Mouse (Mus musculus): Measurements from ENCODE around the gene Syt16. TPM values are rescaled to one million over a fixed set of nuclear protein-coding genes. Genes with fewer than 3 reads are reported as not detected.

The Syt16 gene
- total RNA-seq, 1 experiment, result 0.22 TPM

GRCm38 (mm10) chr12:73989594-73989993 lies 7.9 kb upstream of the Syt16 start:
- no peak overlapping the region for H3K4me3 ChIP-seq (ENCODE audit: insufficient read depth in 1 of 2, low read depth in 1 of 2, low read length in 2 of 2, poor library complexity in 1 of 2, severe bottlenecking in 1 of 2)
- DNase-seq (ENCODE audit: low read depth, low spot score), result no peak
- H3K27ac ChIP-seq (ENCODE audit: insufficient read depth, low read depth, low read length, poor library complexity, severe bottlenecking), result no peak overlapping the region
- no peak overlapping the region for H3K9ac ChIP-seq (ENCODE audit: insufficient read depth, low read depth, low read length, poor library complexity, severe bottlenecking)
- in situ Hi-C loops (cut with MboI; ENCODE audit: low sequenced_read_pairs in 2 of 2, unreplicated experiment in 2 of 2), result no loop called here
- H3K9me3 ChIP-seq (ENCODE audit: control insufficient read depth, insufficient read depth, low read depth, low read length), result no peaks in the 10 kb centered on the region
- H3K36me3 ChIP-seq (ENCODE audit: control insufficient read depth, insufficient read depth, low read length, poor library complexity, severe bottlenecking), result peaks cover 9% of the 10 kb centered on the region
- H3K4me1 ChIP-seq (ENCODE audit: control insufficient read depth in 2 of 2, insufficient read depth in 2 of 2, low read length in 2 of 2, poor library complexity in 1 of 2), result no peaks in the 10 kb centered on the region
- no peak for TF ChIP-seq MAFK (IDR thresholded peaks at IDR 0.05; ENCODE audit: insufficient read depth, low read depth, low read length)
- TF ChIP-seq HCFC1 (IDR thresholded peaks at IDR 0.05; ENCODE audit: borderline replicate concordance, insufficient read depth, low read length), result no peak
- no peak for TF ChIP-seq ZC3H11A (IDR thresholded peaks at IDR 0.05; ENCODE audit: borderline replicate concordance, low read depth, low read length)
- TF ChIP-seq ZNF384 (IDR thresholded peaks at IDR 0.05; ENCODE audit: low read depth, low read length), result no peak
- no peak for TF ChIP-seq CHD2 (IDR thresholded peaks at IDR 0.05; ENCODE audit: low read depth, low read length)

GRCm38 (mm10) chr12:73996906-73997296 lies 560 bp upstream of the Syt16 start:
- TF ChIP-seq CHD2 (IDR thresholded peaks at IDR 0.05; ENCODE audit: low read depth, low read length) (no peak), MAFK (IDR thresholded peaks at IDR 0.05; ENCODE audit: insufficient read depth, low read depth, low read length) (no peak), HCFC1 (IDR thresholded peaks at IDR 0.05; ENCODE audit: borderline replicate concordance, insufficient read depth, low read length) (no peak), ZC3H11A (IDR thresholded peaks at IDR 0.05; ENCODE audit: borderline replicate concordance, low read depth, low read length) (no peak), ZNF384 (IDR thresholded peaks at IDR 0.05; ENCODE audit: low read depth, low read length) (no peak)
- in situ Hi-C loops (cut with MboI; ENCODE audit: low sequenced_read_pairs in 2 of 2, unreplicated experiment in 2 of 2), result no loop called here
- Histone ChIP-seq H3K9ac (ENCODE audit: insufficient read depth, low read depth, low read length, poor library complexity, severe bottlenecking) (no peak overlapping the region), H3K4me3 (ENCODE audit: insufficient read depth in 1 of 2, low read depth in 1 of 2, low read length in 2 of 2, poor library complexity in 1 of 2, severe bottlenecking in 1 of 2) (peak overlapping the region in 1 of 2 experiments; percentile 47; a peak in 1 of 4 replicates), H3K4me1 (ENCODE audit: control insufficient read depth in 2 of 2, insufficient read depth in 2 of 2, low read length in 2 of 2, poor library complexity in 1 of 2) (no peaks in the 10 kb centered on the region), H3K9me3 (ENCODE audit: control insufficient read depth, insufficient read depth, low read depth, low read length) (no peaks in the 10 kb centered on the region), H3K27ac (ENCODE audit: insufficient read depth, low read depth, low read length, poor library complexity, severe bottlenecking) (no peak overlapping the region), H3K36me3 (ENCODE audit: control insufficient read depth, insufficient read depth, low read length, poor library complexity, severe bottlenecking) (no peaks in the 10 kb centered on the region)
- no peak for DNase-seq (ENCODE audit: low read depth, low spot score)

GRCm38 (mm10) chr12:73998128-73998456 lies 631 bp downstream of the Syt16 start:
- Histone ChIP-seq H3K27ac (ENCODE audit: insufficient read depth, low read depth, low read length, poor library complexity, severe bottlenecking) (no peak overlapping the region), H3K4me3 (ENCODE audit: insufficient read depth in 1 of 2, low read depth in 1 of 2, low read length in 2 of 2, poor library complexity in 1 of 2, severe bottlenecking in 1 of 2) (peak overlapping the region; percentile 67 to 70; a peak in 3 of 4 replicates), H3K4me1 (ENCODE audit: control insufficient read depth in 2 of 2, insufficient read depth in 2 of 2, low read length in 2 of 2, poor library complexity in 1 of 2) (no peaks in the 10 kb centered on the region), H3K36me3 (ENCODE audit: control insufficient read depth, insufficient read depth, low read length, poor library complexity, severe bottlenecking) (no peaks in the 10 kb centered on the region), H3K9ac (ENCODE audit: insufficient read depth, low read depth, low read length, poor library complexity, severe bottlenecking) (no peak overlapping the region), H3K9me3 (ENCODE audit: control insufficient read depth, insufficient read depth, low read depth, low read length) (no peaks in the 10 kb centered on the region)
- DNase-seq (ENCODE audit: low read depth, low spot score), result no peak
- in situ Hi-C loops (cut with MboI; ENCODE audit: low sequenced_read_pairs in 2 of 2, unreplicated experiment in 2 of 2), result no loop called here
- TF ChIP-seq CHD2 (IDR thresholded peaks at IDR 0.05; ENCODE audit: low read depth, low read length) (no peak), MAFK (IDR thresholded peaks at IDR 0.05; ENCODE audit: insufficient read depth, low read depth, low read length) (no peak), ZNF384 (IDR thresholded peaks at IDR 0.05; ENCODE audit: low read depth, low read length) (no peak), ZC3H11A (IDR thresholded peaks at IDR 0.05; ENCODE audit: borderline replicate concordance, low read depth, low read length) (no peak), HCFC1 (IDR thresholded peaks at IDR 0.05; ENCODE audit: borderline replicate concordance, insufficient read depth, low read length) (no peak)

- Histone ChIP-seq H3K4me1 (ENCODE audit: control insufficient read depth in 2 of 2, insufficient read depth in 2 of 2, low read length in 2 of 2, poor library complexity in 1 of 2) (no peaks in the 10 kb centered on the region), H3K9ac (ENCODE audit: insufficient read depth, low read depth, low read length, poor library complexity, severe bottlenecking) (no peak overlapping the region), H3K9me3 (ENCODE audit: control insufficient read depth, insufficient read depth, low read depth, low read length) (no peaks in the 10 kb centered on the region), H3K36me3 (ENCODE audit: control insufficient read depth, insufficient read depth, low read length, poor library complexity, severe bottlenecking) (no peaks in the 10 kb centered on the region), H3K4me3 (ENCODE audit: insufficient read depth in 1 of 2, low read depth in 1 of 2, low read length in 2 of 2, poor library complexity in 1 of 2, severe bottlenecking in 1 of 2) (no peak overlapping the region), H3K27ac (ENCODE audit: insufficient read depth, low read depth, low read length, poor library complexity, severe bottlenecking) (no peak overlapping the region)
- no peak for DNase-seq (ENCODE audit: low read depth, low spot score)
- no peak for TF ChIP-seq ZC3H11A (IDR thresholded peaks at IDR 0.05; ENCODE audit: borderline replicate concordance, low read depth, low read length)
- no peak for TF ChIP-seq MAFK (IDR thresholded peaks at IDR 0.05; ENCODE audit: insufficient read depth, low read depth, low read length)
- no peak for TF ChIP-seq ZNF384 (IDR thresholded peaks at IDR 0.05; ENCODE audit: low read depth, low read length)
- no peak for TF ChIP-seq HCFC1 (IDR thresholded peaks at IDR 0.05; ENCODE audit: borderline replicate concordance, insufficient read depth, low read length)
- no peak for TF ChIP-seq CHD2 (IDR thresholded peaks at IDR 0.05; ENCODE audit: low read depth, low read length)
- in situ Hi-C loops (cut with MboI; ENCODE audit: low sequenced_read_pairs in 2 of 2, unreplicated experiment in 2 of 2), result loop anchor here (10.0 kb wide), 1 partner anchor 298 kb away; no protein-coding TSS in a partner anchor
These were observed 5.0 kb downstream of the Syt16 start for GRCm38 (mm10) chr12:74002449-74002848.

GRCm38 (mm10) chr12:74009448-74009911 lies 12.0 kb downstream of the Syt16 start:
- Histone ChIP-seq H3K9me3 (ENCODE audit: control insufficient read depth, insufficient read depth, low read depth, low read length) (no peaks in the 10 kb centered on the region), H3K9ac (ENCODE audit: insufficient read depth, low read depth, low read length, poor library complexity, severe bottlenecking) (no peak overlapping the region), H3K36me3 (ENCODE audit: control insufficient read depth, insufficient read depth, low read length, poor library complexity, severe bottlenecking) (no peaks in the 10 kb centered on the region), H3K4me1 (ENCODE audit: control insufficient read depth in 2 of 2, insufficient read depth in 2 of 2, low read length in 2 of 2, poor library complexity in 1 of 2) (no peaks in the 10 kb centered on the region), H3K4me3 (ENCODE audit: insufficient read depth in 1 of 2, low read depth in 1 of 2, low read length in 2 of 2, poor library complexity in 1 of 2, severe bottlenecking in 1 of 2) (no peak overlapping the region), H3K27ac (ENCODE audit: insufficient read depth, low read depth, low read length, poor library complexity, severe bottlenecking) (no peak overlapping the region)
- TF ChIP-seq ZNF384 (IDR thresholded peaks at IDR 0.05; ENCODE audit: low read depth, low read length), result no peak
- no peak for TF ChIP-seq HCFC1 (IDR thresholded peaks at IDR 0.05; ENCODE audit: borderline replicate concordance, insufficient read depth, low read length)
- TF ChIP-seq ZC3H11A (IDR thresholded peaks at IDR 0.05; ENCODE audit: borderline replicate concordance, low read depth, low read length), result peak; percentile 32; the same call in 1 of the 2 replicates
- TF ChIP-seq MAFK (IDR thresholded peaks at IDR 0.05; ENCODE audit: insufficient read depth, low read depth, low read length), result no peak
- TF ChIP-seq CHD2 (IDR thresholded peaks at IDR 0.05; ENCODE audit: low read depth, low read length), result no peak
- DNase-seq (ENCODE audit: low read depth, low spot score), result peak; percentile 43
- in situ Hi-C loops (cut with MboI; ENCODE audit: low sequenced_read_pairs in 2 of 2, unreplicated experiment in 2 of 2), result loop anchor here (10.0 kb wide), 1 partner anchor 305 kb away; no protein-coding TSS in a partner anchor
